Mouse (Mus musculus) activated CD4-positive, CD25-positive, alpha-beta regulatory T cell (primary cell): ENCODE measurements around the gene Evx1. TPM values are rescaled to one million over a fixed set of nuclear protein-coding genes. Genes with fewer than 3 reads are reported as not detected.

Experiments used
- polyA plus RNA-seq, 2 experiments: library from polyadenylated mRNA; unstranded; fragments of 100-300 nt; shearing (Covaris generic); gene quantifications; one replicate each; pipeline ENCODE4 v1.2.1; 2017

Gene Evx1
- not detected for polyA plus RNA-seq

DNA sequence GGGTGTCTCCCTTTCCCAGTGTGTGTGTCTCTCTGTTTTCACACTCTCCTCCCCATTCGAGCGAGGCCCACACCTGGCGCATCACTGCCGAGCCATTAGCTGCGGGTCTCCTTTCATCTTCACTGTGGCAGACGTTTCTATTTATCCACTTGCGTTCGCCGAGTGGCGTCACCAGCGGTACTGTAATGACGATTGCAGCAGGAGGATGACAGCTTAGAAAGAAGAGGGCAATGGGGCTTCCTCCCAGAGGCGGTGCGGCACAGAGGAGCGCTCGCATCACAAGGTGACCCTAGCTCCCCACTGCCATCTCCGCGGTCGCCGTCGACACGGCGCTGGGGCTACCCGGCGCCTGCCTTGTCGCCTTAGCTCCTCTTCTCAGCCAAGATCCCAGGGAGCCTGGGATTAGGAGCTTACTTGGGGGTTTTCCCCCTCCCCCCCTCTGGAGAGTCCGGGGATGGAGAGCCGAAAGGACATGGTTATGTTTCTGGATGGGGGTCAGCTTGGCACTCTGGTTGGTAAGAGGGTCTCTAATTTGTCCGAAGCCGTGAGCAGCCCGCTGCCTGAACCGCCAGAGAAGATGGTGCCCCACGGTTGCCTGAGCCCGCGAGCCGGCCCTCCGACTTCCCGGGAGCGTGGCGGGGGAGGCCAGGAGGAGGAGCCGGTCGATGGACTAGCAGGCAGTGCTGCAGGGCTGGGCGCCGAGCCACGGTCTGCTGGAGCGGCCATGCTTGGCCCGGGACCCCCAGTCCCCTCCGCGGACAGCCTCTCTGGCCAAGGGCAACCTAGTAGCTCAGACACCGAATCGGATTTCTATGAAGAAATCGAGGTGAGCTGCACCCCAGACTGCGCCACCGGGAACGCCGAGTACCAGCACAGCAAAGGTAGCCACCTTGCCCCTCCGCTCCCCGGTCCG is at the start of gene Evx1:
Gene Evx1 (plus strand): TSS at position 108 of the 913 bp plus-strand sequence.

Other genes with a start within 250 kb of the Evx1 start
- gene Hoxa1, start 155.2 kb upstream of the Evx1 start, polyA plus RNA-seq: not detected
- not detected for gene Hoxa2, start 148.7 kb upstream of the Evx1 start, polyA plus RNA-seq
- not detected for gene 5730596B20Rik, start 136.0 kb upstream of the Evx1 start, polyA plus RNA-seq
- gene Hoxa4, start 121.7 kb upstream of the Evx1 start, polyA plus RNA-seq: not detected
- gene Hoxa5, start 108.9 kb upstream of the Evx1 start, polyA plus RNA-seq: under 1 TPM; 0.08 to 0.18 TPM
- under 1 TPM in 1 of 2 experiments, not detected in 1; 0.27 TPM for gene Hoxa6, start 104.8 kb upstream of the Evx1 start, polyA plus RNA-seq
- gene Hoxa3, start 100.2 kb upstream of the Evx1 start, polyA plus RNA-seq: not detected
- not detected for gene Gm28308, start 100.2 kb upstream of the Evx1 start, polyA plus RNA-seq
- not detected for gene Hoxa7, start 91.6 kb upstream of the Evx1 start, polyA plus RNA-seq
- 1 to 10 TPM in 1 of 2 experiments, not detected in 1; 1.4 TPM for gene Hoxa9, start 82.4 kb upstream of the Evx1 start, polyA plus RNA-seq
- under 1 TPM in 1 of 2 experiments, not detected in 1; 0.26 TPM for gene Hoxa10, start 72.6 kb upstream of the Evx1 start, polyA plus RNA-seq
- not detected for gene Hoxa11, start 67.7 kb upstream of the Evx1 start, polyA plus RNA-seq
- gene Hoxa13, start 52.6 kb upstream of the Evx1 start, polyA plus RNA-seq: not detected